Mouse (Mus musculus): ENCODE measurements around the gene Mocs2. TPM values are rescaled to one million over a fixed set of nuclear protein-coding genes. Genes with fewer than 3 reads are reported as not detected.

The Mocs2 gene
- polyA plus RNA-seq, 1 experiment = not detected

- Histone ChIP-seq H3K27ac (ENCODE audit: insufficient read depth, low read depth, low read length) (no peak overlapping the region), H3K4me3 (ENCODE audit: insufficient read depth, low read depth, low read length) (no peak overlapping the region), H3K4me1 (ENCODE audit: control insufficient read depth, insufficient read depth, low read length) (no peaks in the 10 kb centered on the region)
- 90% methylated on average over 6 of the region's 6 CpGs for WGBS
- no peak for TF ChIP-seq CTCF (IDR thresholded peaks at IDR 0.05; ENCODE audit: insufficient read depth, low read depth, low read length)
- no peak for TF ChIP-seq POLR2A (IDR thresholded peaks at IDR 0.05; ENCODE audit: insufficient read depth, low read depth, low read length)
Measured at GRCm38 (mm10) chr13:114845804-114846203, 27.8 kb downstream of the Mocs2 start.

GRCm38 (mm10) chr13:114848945-114849344 lies 30.9 kb downstream of the Mocs2 start:
- TF ChIP-seq POLR2A (IDR thresholded peaks at IDR 0.05; ENCODE audit: insufficient read depth, low read depth, low read length) = no peak
- no peak for TF ChIP-seq CTCF (IDR thresholded peaks at IDR 0.05; ENCODE audit: insufficient read depth, low read depth, low read length)
- Histone ChIP-seq H3K4me3 (ENCODE audit: insufficient read depth, low read depth, low read length) (no peak overlapping the region), H3K27ac (ENCODE audit: insufficient read depth, low read depth, low read length) (no peak overlapping the region), H3K4me1 (ENCODE audit: control insufficient read depth, insufficient read depth, low read length) (no peaks in the 10 kb centered on the region)
- 68% methylated on average over 3 of the region's 3 CpGs for WGBS

GRCm38 (mm10) chr13:114852264-114853111 lies 34.5 kb downstream of the Mocs2 start:
- TF ChIP-seq POLR2A (IDR thresholded peaks at IDR 0.05; ENCODE audit: insufficient read depth, low read depth, low read length) = no peak
- no peak for TF ChIP-seq CTCF (IDR thresholded peaks at IDR 0.05; ENCODE audit: insufficient read depth, low read depth, low read length)
- 87% methylated on average over 6 of the region's 6 CpGs for WGBS
- no peaks in the 10 kb centered on the region; the same call in 1 of the 2 replicates for H3K4me1 ChIP-seq (ENCODE audit: control insufficient read depth, insufficient read depth, low read length)
- no peak overlapping the region for H3K27ac ChIP-seq (ENCODE audit: insufficient read depth, low read depth, low read length)
- H3K4me3 ChIP-seq (ENCODE audit: insufficient read depth, low read depth, low read length) = no peak overlapping the region

GRCm38 (mm10) chr13:114853152-114853551 lies 35.1 kb downstream of the Mocs2 start:
- 97% methylated on average over 2 of the region's 2 CpGs for WGBS
- no peaks in the 10 kb centered on the region; the same call in 1 of the 2 replicates for H3K4me1 ChIP-seq (ENCODE audit: control insufficient read depth, insufficient read depth, low read length)
- H3K27ac ChIP-seq (ENCODE audit: insufficient read depth, low read depth, low read length) = no peak overlapping the region
- H3K4me3 ChIP-seq (ENCODE audit: insufficient read depth, low read depth, low read length) = no peak overlapping the region
- TF ChIP-seq POLR2A (IDR thresholded peaks at IDR 0.05; ENCODE audit: insufficient read depth, low read depth, low read length) (no peak), CTCF (IDR thresholded peaks at IDR 0.05; ENCODE audit: insufficient read depth, low read depth, low read length) (no peak)

- Histone ChIP-seq H3K4me3 (ENCODE audit: insufficient read depth, low read depth, low read length) (no peak overlapping the region), H3K27ac (ENCODE audit: insufficient read depth, low read depth, low read length) (no peak overlapping the region), H3K4me1 (ENCODE audit: control insufficient read depth, insufficient read depth, low read length) (no peaks in the 10 kb centered on the region; the same call in 1 of the 2 replicates)
- TF ChIP-seq CTCF (IDR thresholded peaks at IDR 0.05; ENCODE audit: insufficient read depth, low read depth, low read length) = no peak
- no peak for TF ChIP-seq POLR2A (IDR thresholded peaks at IDR 0.05; ENCODE audit: insufficient read depth, low read depth, low read length)
- WGBS = 92% methylated on average over 6 of the region's 6 CpGs
Measured at GRCm38 (mm10) chr13:114854023-114854422, 36.0 kb downstream of the Mocs2 start.

- no peak for TF ChIP-seq POLR2A (IDR thresholded peaks at IDR 0.05; ENCODE audit: insufficient read depth, low read depth, low read length)
- TF ChIP-seq CTCF (IDR thresholded peaks at IDR 0.05; ENCODE audit: insufficient read depth, low read depth, low read length) = no peak
- no peaks in the 10 kb centered on the region; the same call in 1 of the 2 replicates for H3K4me1 ChIP-seq (ENCODE audit: control insufficient read depth, insufficient read depth, low read length)
- 97% methylated on average over 3 of the region's 3 CpGs for WGBS
Measured at GRCm38 (mm10) chr13:114854428-114854827, 36.4 kb downstream of the Mocs2 start.

GRCm38 (mm10) chr13:114855573-114856268 lies 37.7 kb downstream of the Mocs2 start:
- H3K4me1 ChIP-seq (ENCODE audit: control insufficient read depth, insufficient read depth, low read length) = no peaks in the 10 kb centered on the region; the same call in 1 of the 2 replicates
- H3K4me3 ChIP-seq (ENCODE audit: insufficient read depth, low read depth, low read length) = no peak overlapping the region
- WGBS = 30% methylated on average over 15 of the region's 15 CpGs
- TF ChIP-seq POLR2A (IDR thresholded peaks at IDR 0.05; ENCODE audit: insufficient read depth, low read depth, low read length) (no peak), CTCF (IDR thresholded peaks at IDR 0.05; ENCODE audit: insufficient read depth, low read depth, low read length) (no peak)
- H3K27ac ChIP-seq (ENCODE audit: insufficient read depth, low read depth, low read length) = no peak overlapping the region

More at GRCm38 (mm10) chr13:114854428-114854827, 36.4 kb downstream of the Mocs2 start:
- Histone ChIP-seq H3K4me3 (ENCODE audit: insufficient read depth, low read depth, low read length) (no peak overlapping the region), H3K27ac (ENCODE audit: insufficient read depth, low read depth, low read length) (no peak overlapping the region)

GRCm38 (mm10) chr13:114856269-114856627 lies 38.2 kb downstream of the Mocs2 start:
- no peaks in the 10 kb centered on the region; the same call in 1 of the 2 replicates for H3K4me1 ChIP-seq (ENCODE audit: control insufficient read depth, insufficient read depth, low read length)
- no peak overlapping the region for H3K27ac ChIP-seq (ENCODE audit: insufficient read depth, low read depth, low read length)
- TF ChIP-seq CTCF (IDR thresholded peaks at IDR 0.05; ENCODE audit: insufficient read depth, low read depth, low read length) = no peak
- no peak for TF ChIP-seq POLR2A (IDR thresholded peaks at IDR 0.05; ENCODE audit: insufficient read depth, low read depth, low read length)
- no peak overlapping the region for H3K4me3 ChIP-seq (ENCODE audit: insufficient read depth, low read depth, low read length)
- 39% methylated on average over 7 of the region's 7 CpGs for WGBS

- WGBS = 91% methylated on average over 4 of the region's 4 CpGs
- TF ChIP-seq POLR2A (IDR thresholded peaks at IDR 0.05; ENCODE audit: insufficient read depth, low read depth, low read length) (no peak), CTCF (IDR thresholded peaks at IDR 0.05; ENCODE audit: insufficient read depth, low read depth, low read length) (no peak)
- Histone ChIP-seq H3K4me1 (ENCODE audit: control insufficient read depth, insufficient read depth, low read length) (no peaks in the 10 kb centered on the region; the same call in 1 of the 2 replicates), H3K27ac (ENCODE audit: insufficient read depth, low read depth, low read length) (no peak overlapping the region), H3K4me3 (ENCODE audit: insufficient read depth, low read depth, low read length) (no peak overlapping the region)
Measured at GRCm38 (mm10) chr13:114857525-114857924, 39.5 kb downstream of the Mocs2 start.

Measured in olfactory bulb, adult 2 months (tissue).